In genomic region chr10:79916081-79916480, GRCm38 (mm10) we compare ENCODE assay signal across 9 mouse cellular contexts. TPM values are rescaled to one million over a fixed set of nuclear protein-coding genes. Genes with fewer than 3 reads are reported as not detected.
DNase-seq lines count a peak whose midpoint lies in the region; TF ChIP-seq lines count a peak whose summit lies in the region.
"Had no signal": no experiment of that assay in that cellular context is flagged by ENCODE, and none has a peak within 500 bp of the region (broad histone marks: within the 10 kb centered on the region; RNA-seq: fewer than 3 reads in every experiment).

No protein-coding gene starts in this region.

- peak overlapping the region; percentile 95 for H3K4me3 ChIP-seq in cerebellum, adult 2 months (replicated peaks; ENCODE audit: insufficient read depth, low read depth, low read length)
- peak overlapping the region; percentile 82 for H3K4me3 ChIP-seq in limb, embryonic 10.5 days
- H3K4me3 ChIP-seq in olfactory bulb, adult 2 months (ENCODE audit: insufficient read depth, low read depth, low read length), result peak overlapping the region; percentile 86

- peaks cover 31% of the 10 kb centered on the region for H3K36me3 ChIP-seq in limb, embryonic 10.5 days

- DNase-seq in cerebellum, adult 2 months, result peak; percentile 29 to 45
- no peak for DNase-seq in cerebellum, postnatal 4 days (ENCODE audit: low spot score in 2 of 2)
- peak; percentile 66 for DNase-seq in right cerebral cortex, adult 18-20 months
- no peak for DNase-seq in right cerebral cortex, adult 2 months (ENCODE audit: low spot score in 2 of 2)
- no peak for DNase-seq in limb, embryonic 10.5 days (ENCODE audit: low spot score)
- no peak for DNase-seq in retina, postnatal 1 day
- no peak for DNase-seq in layer of hippocampus, postnatal 36 days

- no peaks in the 10 kb centered on the region for H3K27me3 ChIP-seq in cerebellum, adult 2 months (ENCODE audit: control insufficient read depth, insufficient read depth, low read length)
- H3K27me3 ChIP-seq in limb, embryonic 10.5 days (ENCODE audit: low read depth, poor library complexity, severe bottlenecking), result peaks cover 40% of the 10 kb centered on the region

- peak overlapping the region; percentile 66 for H3K27ac ChIP-seq in cerebellum, adult 2 months (ENCODE audit: insufficient read depth, low read length)
- peak overlapping the region; percentile 93 for H3K27ac ChIP-seq in limb, embryonic 10.5 days
- H3K27ac ChIP-seq in olfactory bulb, adult 2 months (ENCODE audit: insufficient read depth, low read depth, low read length), result peak overlapping the region; percentile 83

- WGBS in cerebellum, adult 2 months, result 3% methylated on average over 8 of the region's 8 CpGs
- WGBS in limb, embryonic 10.5 days, result 11% methylated on average over 8 of the region's 8 CpGs
- WGBS in olfactory bulb, adult 2 months, result 4% methylated on average over 8 of the region's 8 CpGs

- no peak for TF ChIP-seq CTCF in cerebellum, adult 2 months (IDR thresholded peaks at IDR 0.05; ENCODE audit: borderline replicate concordance, insufficient read depth, low read depth, low read length)
- no peak for TF ChIP-seq CTCF in olfactory bulb, adult 2 months (IDR thresholded peaks at IDR 0.05; ENCODE audit: insufficient read depth, low read depth, low read length)

- H3K4me1 ChIP-seq in cerebellum, adult 2 months (ENCODE audit: control insufficient read depth, insufficient read depth, low read length), result peaks cover 21% of the 10 kb centered on the region
- peaks cover 67% of the 10 kb centered on the region for H3K4me1 ChIP-seq in limb, embryonic 10.5 days
- peaks cover 55% of the 10 kb centered on the region for H3K4me1 ChIP-seq in olfactory bulb, adult 2 months (ENCODE audit: control insufficient read depth, insufficient read depth, low read length)

- no peaks in the 10 kb centered on the region for H3K9me3 ChIP-seq in limb, embryonic 10.5 days (replicated peaks)

- TF ChIP-seq POLR2A in cerebellum, adult 2 months (IDR thresholded peaks at IDR 0.05; ENCODE audit: borderline replicate concordance, insufficient read depth, low read length), result no peak
- no peak for TF ChIP-seq POLR2A in olfactory bulb, adult 2 months (IDR thresholded peaks at IDR 0.05; ENCODE audit: insufficient read depth, low read depth, low read length)

RNA-seq across cellular contexts. Expression of gene Kiss1r, which starts 0.7 kb away (rescaled TPM):
- polyA plus RNA-seq in cerebellum, adult 2 months (2012; rRNA removed), result 12.1 and 12.8 TPM in 2 replicates
- 0.31 and 0.49 TPM in 2 replicates for polyA plus RNA-seq in limb, embryonic 10.5 days (2016; fragmentation: Nextera tagmentation; extraction: Ambion mirVana)
- polyA plus RNA-seq in olfactory bulb, adult 2 months (2012; ENCODE audit: insufficient read depth, insufficient read length, low replicate concordance, missing spikeins), result not detected in 2 replicates
- 1 to 10 TPM; 6.4 to 6.8 TPM for total RNA-seq in layer of hippocampus, postnatal 36 days (2021)

RNA-seq across cellular contexts. Expression of gene R3hdm4, which starts 4.9 kb away (rescaled TPM):
- polyA plus RNA-seq in cerebellum, adult 2 months (2012; rRNA removed), result 156 and 162 TPM in 2 replicates
- 116 and 143 TPM in 2 replicates for polyA plus RNA-seq in limb, embryonic 10.5 days (2016; fragmentation: Nextera tagmentation; extraction: Ambion mirVana)
- polyA plus RNA-seq in olfactory bulb, adult 2 months (2012; ENCODE audit: insufficient read depth, insufficient read length, low replicate concordance, missing spikeins), result not detected in 2 replicates
- 100 to 1,000 TPM; 397 to 399 TPM for total RNA-seq in layer of hippocampus, postnatal 36 days (2021)

RNA-seq across cellular contexts. Expression of gene Gm26602, which starts 5.4 kb away (rescaled TPM):
- not detected in 2 replicates for polyA plus RNA-seq in cerebellum, adult 2 months (2012; rRNA removed)
- polyA plus RNA-seq in limb, embryonic 10.5 days (2016; fragmentation: Nextera tagmentation; extraction: Ambion mirVana), result not detected in 2 replicates
- not detected in 2 replicates for polyA plus RNA-seq in olfactory bulb, adult 2 months (2012; ENCODE audit: insufficient read depth, insufficient read length, low replicate concordance, missing spikeins)
- total RNA-seq in layer of hippocampus, postnatal 36 days (2021), result not detected
- polyA plus RNA-seq: gonadal fat pad, adult 2 months had no signal

RNA-seq across cellular contexts. Expression of gene Med16, which starts 7.4 kb away (rescaled TPM):
- polyA plus RNA-seq in cerebellum, adult 2 months (2012; rRNA removed), result 46.5 and 47.4 TPM in 2 replicates
- 63.6 and 67.1 TPM in 2 replicates for polyA plus RNA-seq in limb, embryonic 10.5 days (2016; fragmentation: Nextera tagmentation; extraction: Ambion mirVana)
- not detected in 2 replicates for polyA plus RNA-seq in olfactory bulb, adult 2 months (2012; ENCODE audit: insufficient read depth, insufficient read length, low replicate concordance, missing spikeins)
- total RNA-seq in layer of hippocampus, postnatal 36 days (2021), result 10 to 100 TPM; 53.0 to 54.1 TPM

RNA-seq across cellular contexts. Expression of gene Arid3a, which starts 10.8 kb away (rescaled TPM):
- 4.7 TPM in 2 replicates for polyA plus RNA-seq in cerebellum, adult 2 months (2012; rRNA removed)
- 18.2 and 29.4 TPM in 2 replicates for polyA plus RNA-seq in limb, embryonic 10.5 days (2016; fragmentation: Nextera tagmentation; extraction: Ambion mirVana)
- not detected in 2 replicates for polyA plus RNA-seq in olfactory bulb, adult 2 months (2012; ENCODE audit: insufficient read depth, insufficient read length, low replicate concordance, missing spikeins)
- total RNA-seq in layer of hippocampus, postnatal 36 days (2021), result 1 to 10 TPM; 4.8 to 5.1 TPM

Comparison
In these comparisons a context has a peak if more than half of its experiments do, and no peak if none do; other contexts are left out.
1. DNase-seq: peak in cerebellum, adult 2 months (2 of 2) and right cerebral cortex, adult 18-20 months (single experiment); none in cerebellum, postnatal 4 days (0 of 2), right cerebral cortex, adult 2 months (0 of 2), limb, embryonic 10.5 days (single experiment), retina, postnatal 1 day (single experiment) and layer of hippocampus, postnatal 36 days (0 of 2).
2. Peak in every context shown above with its lines, with median percentiles within 50 percentile points of each other: H3K27ac ChIP-seq and H3K4me3 ChIP-seq.